ENCODE assay signal across 17 mouse cellular contexts in the genomic region with DNA sequence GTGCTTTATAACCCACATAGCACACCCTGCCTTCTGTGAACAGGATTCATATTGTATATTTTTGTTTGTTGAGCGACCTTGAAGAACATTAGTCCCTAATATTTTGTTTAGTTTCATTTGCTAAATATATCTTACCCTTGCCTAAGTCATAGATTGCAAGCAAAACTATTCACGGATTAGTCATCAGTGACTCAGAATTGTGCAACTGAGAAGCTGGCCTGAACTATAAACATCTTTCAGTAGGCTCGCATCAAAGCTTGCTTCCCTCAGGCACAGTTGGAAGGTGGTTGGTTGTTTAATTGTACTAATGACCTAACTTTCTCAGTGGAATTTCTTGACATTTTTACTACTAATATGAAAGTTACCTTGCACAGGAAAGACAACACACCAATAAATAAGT. TPM values are rescaled to one million over a fixed set of nuclear protein-coding genes. Genes with fewer than 3 reads are reported as not detected.
DNase-seq lines count a peak whose midpoint lies in the region; ATAC-seq and TF ChIP-seq lines count a peak whose summit lies in the region.
"Had no signal": no experiment of that assay in that cellular context is flagged by ENCODE, and none has a peak within 500 bp of the region (broad histone marks: within the 10 kb centered on the region; RNA-seq: fewer than 3 reads in every experiment).

No protein-coding gene starts in this region.

- peaks cover 2% of the 10 kb centered on the region for H3K4me1 ChIP-seq in liver, adult 2 months (ENCODE audit: control insufficient read depth, insufficient read depth, low read length)
- H3K4me1 ChIP-seq in liver, embryonic 12.5 days = peaks cover 14% of the 10 kb centered on the region; the same call in 1 of the 2 replicates

- TF ChIP-seq CTCF in liver, adult 2 months (IDR thresholded peaks at IDR 0.05; ENCODE audit: low read depth, low read length) = no peak

- no peaks in the 10 kb centered on the region for H3K27me3 ChIP-seq in liver, adult 2 months (ENCODE audit: control insufficient read depth, insufficient read depth, low read length)
- no peaks in the 10 kb centered on the region for H3K27me3 ChIP-seq in liver, embryonic 12.5 days (replicated peaks)
- H3K27me3 ChIP-seq: neural tube, embryonic 12.5 days had no signal

- H3K4me2 ChIP-seq in liver, embryonic 12.5 days = no peak overlapping the region
- H3K4me2 ChIP-seq: neural tube, embryonic 12.5 days had no signal

- no peak for ATAC-seq in liver, embryonic 12.5 days
- ATAC-seq in monocyte, adult 5-6 weeks (replicated peaks; ENCODE audit: insufficient number of reproducible peaks, low FRiP score, low TSS enrichment, poor library complexity, severe bottlenecking) = peak; percentile 69

- H3K27ac ChIP-seq in liver, adult 2 months (replicated peaks; ENCODE audit: insufficient read depth, low read depth, low read length) = no peak overlapping the region
- no peak overlapping the region for H3K27ac ChIP-seq in liver, embryonic 12.5 days
- H3K27ac ChIP-seq: neural tube, embryonic 12.5 days had no signal

- no peak overlapping the region for H3K9ac ChIP-seq in liver, adult 2 months (ENCODE audit: low read depth, low read length)
- no peak overlapping the region for H3K9ac ChIP-seq in liver, embryonic 12.5 days
- H3K9ac ChIP-seq: neural tube, embryonic 12.5 days had no signal

- no peaks in the 10 kb centered on the region; the same call in 1 of the 2 replicates for H3K36me3 ChIP-seq in liver, adult 2 months (ENCODE audit: control insufficient read depth, insufficient read depth, low read length)
- no peaks in the 10 kb centered on the region for H3K36me3 ChIP-seq in liver, embryonic 12.5 days
- H3K36me3 ChIP-seq: neural tube, embryonic 12.5 days had no signal

- DNase-seq in adrenal gland, adult 2 months = peak; percentile 69
- DNase-seq in adrenal gland, adult 8-10 months = no peak
- DNase-seq in liver, adult 2 months (ENCODE audit: extremely low read depth, low read depth, low spot score) = peak; percentile 63
- DNase-seq in brain, adult 2 months (ENCODE audit: low read depth, low spot score) = peak; percentile 78
- DNase-seq in thymus, postnatal 25 days = no peak
- DNase-seq in neural tube, embryonic 10.5 days (ENCODE audit: extremely low spot score, low spot score) = no peak
- DNase-seq: B cell, adult 2 months; cerebellum, postnatal 36 days; kidney, postnatal 10 days; liver; retina, postnatal 1 day had no signal

- H3K79me2 ChIP-seq in liver, adult 2 months (ENCODE audit: control insufficient read depth, insufficient read depth, low read length) = peaks cover 4% of the 10 kb centered on the region; the same call in 1 of the 2 replicates

- no peak for TF ChIP-seq POLR2A in liver, adult 2 months (IDR thresholded peaks at IDR 0.05; ENCODE audit: extremely low read depth, insufficient read depth, low read length)

- no peak overlapping the region for H3K4me3 ChIP-seq in liver, adult 2 months (ENCODE audit: insufficient read depth, low read depth, low read length)
- no peak overlapping the region for H3K4me3 ChIP-seq in liver, embryonic 12.5 days
- H3K4me3 ChIP-seq: neural tube, embryonic 12.5 days had no signal

- 29% methylated on average over 3 of the region's 3 CpGs for WGBS in liver, adult 2 months
- WGBS in liver, embryonic 12.5 days (ENCODE audit: insufficient replicate concordance) = 74% methylated on average over 3 of the region's 3 CpGs

- no peaks in the 10 kb centered on the region for H3K9me3 ChIP-seq in liver, embryonic 12.5 days (replicated peaks)
- H3K9me3 ChIP-seq: neural tube, embryonic 12.5 days had no signal

RNA-seq across cellular contexts. Expression of a gene that starts 3.6 kb away (rescaled TPM):
- total RNA-seq in adrenal gland, adult 2 months (2021) = 10 to 100 TPM; 45.7 to 55.2 TPM
- polyA plus RNA-seq in adrenal gland, adult 2 months (2012; rRNA removed) = 22.3 and 23.2 TPM in 2 replicates
- total RNA-seq in adrenal gland, adult 8-10 months (2022) = 10 to 100 TPM; 39.7 to 68.2 (median 53.7) TPM
- total RNA-seq in liver, adult 2 months (2014; rRNA removed) = 10.0 and 10.7 TPM in 2 replicates
- polyA plus RNA-seq in liver, adult 2 months (2012; rRNA removed) = 10.0 and 13.7 TPM in 2 replicates
- polyA plus RNA-seq in liver, embryonic 12.5 days (2016; fragmentation: Nextera tagmentation; extraction: Ambion mirVana) = 7.8 and 9.3 TPM in 2 replicates
- 14.6 to 42.4 TPM (median 23.3 TPM) in 3 replicates for total RNA-seq in monocyte, adult 5-6 weeks (2017)

RNA-seq across cellular contexts. Expression of a gene that starts 29.1 kb away (rescaled TPM):
- not detected for total RNA-seq in adrenal gland, adult 2 months (2021)
- polyA plus RNA-seq in adrenal gland, adult 2 months (2012; rRNA removed) = not detected in 2 replicates
- total RNA-seq in adrenal gland, adult 8-10 months (2022) = not detected
- not detected in 2 replicates for total RNA-seq in liver, adult 2 months (2014; rRNA removed)
- not detected in 2 replicates for polyA plus RNA-seq in liver, adult 2 months (2012; rRNA removed)
- polyA plus RNA-seq in liver, embryonic 12.5 days (2016; fragmentation: Nextera tagmentation; extraction: Ambion mirVana) = 1.4 and 1.7 TPM in 2 replicates
- not detected in 3 replicates for total RNA-seq in monocyte, adult 5-6 weeks (2017)
- total RNA-seq: left cerebral cortex, adult 8-10 months had no signal
- polyA plus RNA-seq: brain, embryonic 14.5 days; heart, embryonic 16.5 days; neural tube, embryonic 12.5 days had no signal

RNA-seq across cellular contexts. Expression of a gene that starts 49.8 kb away (rescaled TPM):
- 10 to 100 TPM; 41.4 to 43.6 TPM for total RNA-seq in adrenal gland, adult 2 months (2021)
- polyA plus RNA-seq in adrenal gland, adult 2 months (2012; rRNA removed) = 10.3 and 14.9 TPM in 2 replicates
- 10 to 100 TPM; 42.8 to 47.6 (median 43.8) TPM for total RNA-seq in adrenal gland, adult 8-10 months (2022)
- total RNA-seq in liver, adult 2 months (2014; rRNA removed) = 16.7 and 17.5 TPM in 2 replicates
- polyA plus RNA-seq in liver, adult 2 months (2012; rRNA removed) = 13.6 and 14.9 TPM in 2 replicates
- 49.2 and 49.5 TPM in 2 replicates for polyA plus RNA-seq in liver, embryonic 12.5 days (2016; fragmentation: Nextera tagmentation; extraction: Ambion mirVana)
- 30.8 to 39.0 TPM (median 37.4 TPM) in 3 replicates for total RNA-seq in monocyte, adult 5-6 weeks (2017)

RNA-seq across cellular contexts. Expression of a gene that starts 49.8 kb away (rescaled TPM):
- 10 to 100 TPM; 40.2 to 41.6 TPM for total RNA-seq in adrenal gland, adult 2 months (2021)
- 14.9 and 15.2 TPM in 2 replicates for polyA plus RNA-seq in adrenal gland, adult 2 months (2012; rRNA removed)
- 10 to 100 TPM; 32.0 to 42.2 (median 41.0) TPM for total RNA-seq in adrenal gland, adult 8-10 months (2022)
- 20.8 and 24.8 TPM in 2 replicates for total RNA-seq in liver, adult 2 months (2014; rRNA removed)
- polyA plus RNA-seq in liver, adult 2 months (2012; rRNA removed) = 14.6 and 17.5 TPM in 2 replicates
- 14.6 TPM in 2 replicates for polyA plus RNA-seq in liver, embryonic 12.5 days (2016; fragmentation: Nextera tagmentation; extraction: Ambion mirVana)
- total RNA-seq in monocyte, adult 5-6 weeks (2017) = 14.5 to 42.0 TPM (median 34.5 TPM) in 3 replicates

Comparison
In these comparisons a context has a peak if more than half of its experiments do, and no peak if none do; other contexts are left out.
1. DNase-seq: peak in adrenal gland, adult 2 months (single experiment), liver, adult 2 months (single experiment) and brain, adult 2 months (single experiment); none in adrenal gland, adult 8-10 months (single experiment), thymus, postnatal 25 days (single experiment) and neural tube, embryonic 10.5 days (single experiment).